Mouse (Mus musculus) natural killer cell, adult 2 months (primary cell): ENCODE data around the gene Crip3.

ENCODE experiments used
- DNase-seq, 2 experiments: peaks; one replicate each; pipeline ENCODE4 v3.0.0; 2022; ENCODE audit warnings: low spot score in 2 of 2

The Crip3 gene

GRCm38 (mm10) chr17:46455110-46455691 lies 26.5 kb downstream of the Crip3 start:
- peak in 1 of 2 experiments; percentile 8 for DNase-seq

- DNase-seq: peak; percentile 21 to 39
Observed at GRCm38 (mm10) chr17:46457791-46458190, 29.1 kb downstream of the Crip3 start.

- no peak for DNase-seq
Observed at GRCm38 (mm10) chr17:46458439-46458838, 29.7 kb downstream of the Crip3 start.

GRCm38 (mm10) chr17:46460673-46461072 lies 31.9 kb downstream of the Crip3 start:
- DNase-seq: no peak

GRCm38 (mm10) chr17:46461347-46461746 lies 32.6 kb downstream of the Crip3 start:
- no peak for DNase-seq

GRCm38 (mm10) chr17:46462226-46462625 lies 33.5 kb downstream of the Crip3 start:
- no peak for DNase-seq

- no peak for DNase-seq
Observed at GRCm38 (mm10) chr17:46467830-46468229, 39.1 kb downstream of the Crip3 start.

GRCm38 (mm10) chr17:46476601-46477000 lies 47.9 kb downstream of the Crip3 start:
- DNase-seq: no peak

GRCm38 (mm10) chr17:46477286-46477685 lies 48.6 kb downstream of the Crip3 start:
- no peak for DNase-seq
